Mouse (Mus musculus) olfactory bulb, adult 2 months (tissue): ENCODE results near the gene Dnm2. TPM values are rescaled to one million over a fixed set of nuclear protein-coding genes. Genes with fewer than 3 reads are reported as not detected.

Experiments
- H3K27ac ChIP-seq: fragments of 200-500 bp; 2 replicates; pipeline ENCODE4 v1.5.1; 2012; ENCODE audit warnings: low read depth, low read length; ENCODE audit not compliant: insufficient read depth
- H3K4me1 ChIP-seq: fragments of 200-500 bp; 2 replicates; pipeline ENCODE4 v1.6.1; 2012; ENCODE audit warnings: low read length; ENCODE audit not compliant: control insufficient read depth, insufficient read depth
- H3K4me3 ChIP-seq: fragments of 200-500 bp; 2 replicates; pipeline ENCODE4 v1.5.1; 2012; ENCODE audit warnings: mild to moderate bottlenecking, low read depth, low read length, moderate library complexity; ENCODE audit not compliant: insufficient read depth
- CTCF ChIP-seq: fragments of 200-500 bp; IDR thresholded peaks from 2 replicates; pipeline ENCODE4 v1.5.1; 2012; ENCODE audit warnings: low read depth, mild to moderate bottlenecking, low read length, moderate library complexity; ENCODE audit not compliant: insufficient read depth
- POLR2A ChIP-seq: fragments of 200-500 bp; IDR thresholded peaks from 2 replicates; pipeline ENCODE4 v1.6.1; 2012; ENCODE audit warnings: mild to moderate bottlenecking, low read depth, low read length, moderate library complexity; ENCODE audit not compliant: insufficient read depth
- WGBS: fragments of 180-500 bp; shearing (Covaris S2); methylation state at CpG from one replicate; pipeline ENCODE4 v1.1.7; 2018; 5-methylcytosine and 5-hydroxymethylcytosine counted together
- polyA plus RNA-seq: library from polyadenylated mRNA; stranded (reverse); fragments of >200 nt; gene quantifications from 2 replicates; pipeline ENCODE4 v1.2.4, GENCODE M21; 2012; ENCODE audit warnings: low replicate concordance; ENCODE audit not compliant: missing spikeins, insufficient read depth, insufficient read length

Gene Dnm2
- polyA plus RNA-seq, 1 experiment = 371 TPM

DNA sequence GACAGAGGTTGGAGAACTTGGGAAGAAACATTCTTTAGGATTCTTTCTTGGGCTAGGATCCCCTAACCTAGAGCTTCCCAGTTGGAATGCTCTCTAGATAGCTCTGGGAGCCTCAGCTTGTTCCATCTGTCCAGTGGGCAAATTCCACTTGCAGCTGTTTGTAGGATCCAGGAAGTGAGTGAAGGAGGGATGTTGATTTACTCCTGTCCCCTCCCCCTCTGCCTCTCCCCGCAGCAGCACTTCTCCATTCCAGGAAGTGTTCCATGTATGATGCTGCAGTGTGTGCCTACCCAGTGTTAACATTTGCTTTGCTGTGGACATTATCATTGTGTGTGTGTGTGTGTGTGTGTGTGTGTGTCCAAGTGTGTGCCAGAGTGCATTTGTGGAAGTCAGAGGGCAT lies 1.3 kb downstream of the Dnm2 start:
- Histone ChIP-seq H3K4me1 (peaks cover 27% of the 10 kb centered on the region), H3K27ac (peak overlapping the region; percentile 9; the same call in 1 of the 2 replicates), H3K4me3 (peak overlapping the region; percentile 98)
- TF ChIP-seq CTCF (no peak), POLR2A (no peak)
- 0% methylated on average over 1 of the region's 1 CpGs for WGBS

DNA sequence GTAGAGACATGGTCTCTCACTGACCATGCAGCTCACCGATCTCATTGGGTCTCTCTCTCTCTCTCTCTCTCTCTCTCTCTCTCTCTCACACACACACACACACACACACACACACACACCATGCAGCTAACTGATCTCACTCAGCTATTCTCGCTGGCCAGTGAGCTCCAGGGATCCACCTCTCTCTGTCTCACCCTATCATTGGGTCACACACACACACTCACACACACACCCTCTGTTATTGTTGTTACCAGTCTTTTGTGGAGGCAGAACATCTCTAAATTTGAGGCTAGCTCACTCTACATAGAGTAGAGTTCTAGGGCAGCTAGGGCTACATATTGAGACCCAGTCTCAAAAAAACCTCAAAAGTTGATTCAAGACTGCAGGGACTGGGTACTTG lies 1.8 kb downstream of the Dnm2 start:
- WGBS = 39% methylated on average over 2 of the region's 2 CpGs
- H3K4me3 ChIP-seq = peak overlapping the region; percentile 20
- no peak overlapping the region for H3K27ac ChIP-seq
- H3K4me1 ChIP-seq = peaks cover 30% of the 10 kb centered on the region
- TF ChIP-seq CTCF = no peak
- TF ChIP-seq POLR2A = no peak

DNA sequence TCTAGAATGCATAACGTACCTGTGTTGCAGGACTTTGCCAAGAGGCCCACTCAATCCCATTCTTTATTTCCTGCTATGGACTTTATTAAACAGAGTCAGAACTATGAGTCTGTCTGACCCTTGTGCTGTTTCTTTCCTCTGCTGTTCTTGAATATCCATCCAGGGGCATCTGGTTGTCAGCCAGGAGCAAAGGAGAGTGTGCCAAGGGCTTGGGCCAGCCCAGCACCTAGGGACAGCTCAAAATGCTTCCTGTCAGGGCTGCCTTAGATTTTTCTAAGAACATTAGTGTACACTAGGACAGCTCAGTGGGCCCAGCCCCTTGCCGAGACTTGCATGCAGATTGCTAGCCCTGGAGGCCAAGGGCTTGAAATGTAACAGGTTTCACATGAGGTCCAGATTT lies 3.1 kb downstream of the Dnm2 start:
- H3K4me1 ChIP-seq = peaks cover 35% of the 10 kb centered on the region
- H3K27ac ChIP-seq = peak overlapping the region; percentile 84; the same call in 1 of the 2 replicates
- TF ChIP-seq CTCF (no peak), POLR2A (no peak)
- 43% methylated on average over 2 of the region's 2 CpGs for WGBS
- H3K4me3 ChIP-seq = no peak overlapping the region

GRCm38 (mm10) chr9:21428178-21428577 lies 3.5 kb downstream of the Dnm2 start:
- peaks cover 37% of the 10 kb centered on the region for H3K4me1 ChIP-seq
- WGBS = 77% methylated on average over 6 of the region's 6 CpGs
- H3K4me3 ChIP-seq = no peak overlapping the region
- peak overlapping the region; percentile 84 for H3K27ac ChIP-seq
- TF ChIP-seq POLR2A = no peak
- TF ChIP-seq CTCF = no peak

GRCm38 (mm10) chr9:21430724-21431123 lies 6.0 kb downstream of the Dnm2 start:
- Histone ChIP-seq H3K4me1 (peaks cover 50% of the 10 kb centered on the region), H3K27ac (peak overlapping the region; percentile 94), H3K4me3 (no peak overlapping the region)
- TF ChIP-seq CTCF = no peak
- TF ChIP-seq POLR2A = no peak
- WGBS = 14% methylated on average over 7 of the region's 7 CpGs

GRCm38 (mm10) chr9:21432066-21432465 lies 7.4 kb downstream of the Dnm2 start:
- WGBS = 69% methylated on average over 7 of the region's 7 CpGs
- Histone ChIP-seq H3K4me1 (peaks cover 63% of the 10 kb centered on the region), H3K27ac (0 out of 2 replicates have a peak overlapping the region, but pooled peaks have one; percentile 34), H3K4me3 (no peak overlapping the region)
- TF ChIP-seq POLR2A (no peak), CTCF (no peak)

DNA sequence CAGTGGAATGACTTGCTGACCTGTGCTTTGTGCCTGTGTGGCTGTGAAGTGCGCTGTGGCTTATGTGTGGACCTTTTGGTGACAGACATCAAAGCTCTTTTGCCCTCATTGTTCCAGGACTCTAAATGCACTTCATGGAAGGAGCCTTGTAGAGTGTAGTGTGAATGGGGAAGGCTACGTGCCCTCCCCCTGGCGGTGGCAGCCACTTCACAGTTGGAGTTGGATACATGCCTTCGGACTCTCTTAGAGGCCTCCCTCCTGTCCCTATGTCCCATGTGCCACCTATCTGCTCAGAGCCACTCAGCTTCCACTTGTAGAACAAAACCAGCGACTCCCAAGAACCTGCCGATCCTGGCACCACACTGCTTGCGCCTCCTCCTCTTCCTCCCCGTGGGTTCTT lies 9.1 kb downstream of the Dnm2 start:
- TF ChIP-seq POLR2A (no peak), CTCF (no peak)
- Histone ChIP-seq H3K4me1 (peaks cover 65% of the 10 kb centered on the region), H3K27ac (peak overlapping the region; percentile 48), H3K4me3 (no peak overlapping the region)
- WGBS = 55% methylated on average over 8 of the region's 8 CpGs

GRCm38 (mm10) chr9:21434410-21434809 lies 9.7 kb downstream of the Dnm2 start:
- TF ChIP-seq POLR2A (no peak), CTCF (no peak)
- H3K4me1 ChIP-seq = peaks cover 63% of the 10 kb centered on the region
- H3K27ac ChIP-seq = no peak overlapping the region
- H3K4me3 ChIP-seq = no peak overlapping the region
- 26% methylated on average over 2 of the region's 2 CpGs for WGBS

DNA sequence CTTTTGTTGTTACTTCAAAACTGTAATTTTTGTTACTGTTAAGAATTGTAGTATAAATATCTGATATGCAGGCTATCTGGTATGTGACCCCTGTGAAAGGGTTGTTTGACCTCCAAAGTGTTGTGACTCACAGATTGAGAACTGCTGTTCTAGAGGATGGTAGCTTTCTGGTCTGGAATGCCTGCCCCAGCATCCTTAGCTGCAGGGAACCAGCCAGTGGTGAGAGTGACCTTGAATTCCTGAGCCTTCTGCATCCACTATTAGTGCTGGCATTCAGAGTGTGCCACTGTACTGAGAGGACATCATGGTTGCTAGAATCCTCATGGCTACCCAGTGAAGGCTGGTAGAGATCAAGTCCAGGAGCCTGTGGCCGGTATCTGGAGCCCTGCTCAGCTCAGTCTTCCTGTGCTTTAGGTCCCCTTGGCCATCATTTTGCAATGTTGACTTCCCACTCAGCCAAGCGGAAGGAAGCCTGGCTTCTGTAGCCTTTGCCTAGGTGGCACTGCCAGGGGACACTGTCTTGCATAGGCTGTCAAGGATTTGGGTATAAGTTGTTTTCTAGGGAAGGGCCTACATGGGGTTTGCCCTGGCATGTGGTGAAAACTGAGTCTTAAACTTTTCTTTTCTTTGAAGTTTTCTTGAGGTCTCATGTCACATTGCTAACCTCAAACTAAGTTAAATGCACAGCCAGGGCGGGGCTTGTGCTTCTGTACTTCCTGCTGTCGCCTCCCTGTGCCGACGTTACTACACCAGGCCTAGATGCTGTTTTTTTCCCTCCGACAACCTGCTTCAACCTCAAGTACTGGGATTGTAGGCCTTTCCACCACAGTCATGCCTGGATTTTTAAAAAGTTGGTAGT lies 11.3 kb downstream of the Dnm2 start:
- H3K4me1 ChIP-seq = peaks cover 61% of the 10 kb centered on the region
- TF ChIP-seq POLR2A = no peak
- no peak for TF ChIP-seq CTCF

More for the DNA sequence above, 11.3 kb downstream of the Dnm2 start:
- Histone ChIP-seq H3K27ac (peak overlapping the region; percentile 49), H3K4me3 (no peak overlapping the region)
- 79% methylated on average over 7 of the region's 7 CpGs for WGBS
